Mouse (Mus musculus) G1E (cell line): ENCODE data around the gene Pappa. TPM values are rescaled to one million over a fixed set of nuclear protein-coding genes. Genes with fewer than 3 reads are reported as not detected.

Experiments
- ATAC-seq: 2 replicates; pipeline ENCODE4 v1.8.0; 2016; ENCODE audit warnings: mild to moderate bottlenecking; ENCODE audit not compliant: insufficient number of reproducible peaks, poor library complexity, low FRiP score, severe bottlenecking; ENCODE audit errors: extremely low read depth
- DNase-seq: peaks from one replicate; pipeline ENCODE4 v3.0.0; 2012; ENCODE audit warnings: low spot score
- H3K27me3 ChIP-seq: 2 replicates; pipeline ENCODE4 v1.6.1; 2012; ENCODE audit warnings: mild to moderate bottlenecking, low read length, inconsistent platforms; ENCODE audit not compliant: insufficient read depth
- H3K36me3 ChIP-seq: replicated peaks from 2 replicates; pipeline ENCODE3; 2012; ENCODE audit warnings: mild to moderate bottlenecking, inconsistent platforms
- H3K4me1 ChIP-seq: 2 replicates; pipeline ENCODE4 v1.6.1; 2012; ENCODE audit warnings: low read depth, low read length, inconsistent platforms, mixed read lengths; ENCODE audit not compliant: insufficient read depth
- H3K4me3 ChIP-seq: 2 replicates; pipeline ENCODE4 v1.5.1; 2012; ENCODE audit warnings: low read depth, mild to moderate bottlenecking, inconsistent platforms, low read length, moderate library complexity, mixed read lengths
- H3K9me3 ChIP-seq: replicated peaks from 2 replicates; pipeline ENCODE4 v1.6.1; 2012; ENCODE audit warnings: inconsistent platforms
- CTCF ChIP-seq: IDR thresholded peaks from 2 replicates; pipeline ENCODE4 v1.5.1; 2012; ENCODE audit warnings: low read depth, low read length, inconsistent platforms, mixed read lengths
- GATA1 ChIP-seq: IDR thresholded peaks from 2 replicates; pipeline ENCODE4 v1.6.1; 2012; ENCODE audit warnings: borderline replicate concordance, low read length, inconsistent platforms, mixed read lengths
- GATA2 ChIP-seq: IDR thresholded peaks from 2 replicates; pipeline ENCODE4 v1.6.1; 2012; ENCODE audit warnings: low read depth, low read length, inconsistent platforms, borderline replicate concordance
- POLR2AphosphoS5 ChIP-seq: IDR thresholded peaks from 2 replicates; pipeline ENCODE4 v1.6.1; 2012; ENCODE audit warnings: low read depth, low read length, inconsistent platforms; ENCODE audit not compliant: insufficient replicate concordance
- TAL1 ChIP-seq: conservative IDR thresholded peaks from 2 replicates; pipeline ENCODE4 v1.6.1; 2012; ENCODE audit warnings: low read depth, low read length, inconsistent platforms, mixed read lengths
- polyA plus RNA-seq: library from polyadenylated mRNA; stranded (reverse); fragments of >175 nt; gene quantifications from 2 replicates; pipeline ENCODE4 v1.2.3, GENCODE M21; 2012
- total RNA-seq, 2 experiments: library from RNA; stranded (forward) in 1 of 2; stranded (reverse) in 1 of 2; fragments of 200-1000 nt in 1 of 2; fragments of >200 nt in 1 of 2; fragmentation: Nextera tagmentation in 1 of 2; gene quantifications; 2 replicates each; pipeline ENCODE4 v1.2.3; 2014 to 2017

Pappa gene
- total and polyA plus RNA-seq, 3 experiments = 0.05 TPM; not detected in 2

GRCm38 (mm10) chr4:65367135-65367534 is 243.2 kb downstream of the Pappa start:
- Histone ChIP-seq H3K4me3 (no peak overlapping the region), H3K4me1 (no peaks in the 10 kb centered on the region), H3K9me3 (peaks cover 2% of the 10 kb centered on the region; the same call in 1 of the 2 replicates), H3K27me3 (no peaks in the 10 kb centered on the region), H3K36me3 (no peaks in the 10 kb centered on the region)
- ATAC-seq (no peak), DNase-seq (no peak)
- TF ChIP-seq GATA1 = no peak
- TF ChIP-seq POLR2AphosphoS5 = no peak

- Histone ChIP-seq H3K27me3 (no peaks in the 10 kb centered on the region), H3K4me3 (no peak overlapping the region), H3K4me1 (no peaks in the 10 kb centered on the region), H3K9me3 (peaks cover 6% of the 10 kb centered on the region; the same call in 1 of the 2 replicates), H3K36me3 (no peaks in the 10 kb centered on the region)
- TF ChIP-seq CTCF = no peak
- no peak for TF ChIP-seq POLR2AphosphoS5
- no peak for TF ChIP-seq GATA1
- TF ChIP-seq TAL1 = no peak
- TF ChIP-seq GATA2 = no peak
- ATAC-seq (no peak), DNase-seq (no peak)
Observed at GRCm38 (mm10) chr4:65372731-65373130, 248.8 kb downstream of the Pappa start.

- DNase-seq = no peak
Observed at GRCm38 (mm10) chr4:65373841-65374240, 249.9 kb downstream of the Pappa start.

GRCm38 (mm10) chr4:65376571-65376970 is 252.6 kb downstream of the Pappa start:
- no peak overlapping the region for H3K4me3 ChIP-seq
- no peaks in the 10 kb centered on the region for H3K27me3 ChIP-seq
- no peaks in the 10 kb centered on the region for H3K4me1 ChIP-seq
- no peak for ATAC-seq
- no peak for DNase-seq
- H3K9me3 ChIP-seq = peaks cover 10% of the 10 kb centered on the region
- no peaks in the 10 kb centered on the region for H3K36me3 ChIP-seq
- TF ChIP-seq GATA1 (no peak), POLR2AphosphoS5 (no peak), GATA2 (no peak), CTCF (no peak), TAL1 (no peak)

More at GRCm38 (mm10) chr4:65373841-65374240, 249.9 kb downstream of the Pappa start:
- TF ChIP-seq POLR2AphosphoS5 (no peak), TAL1 (no peak), GATA2 (no peak), GATA1 (no peak), CTCF (no peak)
- Histone ChIP-seq H3K27me3 (no peaks in the 10 kb centered on the region), H3K9me3 (peaks cover 6% of the 10 kb centered on the region; the same call in 1 of the 2 replicates), H3K4me1 (no peaks in the 10 kb centered on the region), H3K36me3 (no peaks in the 10 kb centered on the region), H3K4me3 (no peak overlapping the region)
- no peak for ATAC-seq

GRCm38 (mm10) chr4:65379461-65379860 is 255.5 kb downstream of the Pappa start:
- no peaks in the 10 kb centered on the region for H3K4me1 ChIP-seq
- peaks cover 9% of the 10 kb centered on the region for H3K9me3 ChIP-seq
- no peak for TF ChIP-seq TAL1
- no peak for TF ChIP-seq CTCF
- TF ChIP-seq GATA1 = no peak
- no peak for TF ChIP-seq GATA2
- no peak for TF ChIP-seq POLR2AphosphoS5
- DNase-seq (no peak), ATAC-seq (no peak)
- no peaks in the 10 kb centered on the region for H3K27me3 ChIP-seq
- H3K4me3 ChIP-seq = no peak overlapping the region
- H3K36me3 ChIP-seq = no peaks in the 10 kb centered on the region

DNA sequence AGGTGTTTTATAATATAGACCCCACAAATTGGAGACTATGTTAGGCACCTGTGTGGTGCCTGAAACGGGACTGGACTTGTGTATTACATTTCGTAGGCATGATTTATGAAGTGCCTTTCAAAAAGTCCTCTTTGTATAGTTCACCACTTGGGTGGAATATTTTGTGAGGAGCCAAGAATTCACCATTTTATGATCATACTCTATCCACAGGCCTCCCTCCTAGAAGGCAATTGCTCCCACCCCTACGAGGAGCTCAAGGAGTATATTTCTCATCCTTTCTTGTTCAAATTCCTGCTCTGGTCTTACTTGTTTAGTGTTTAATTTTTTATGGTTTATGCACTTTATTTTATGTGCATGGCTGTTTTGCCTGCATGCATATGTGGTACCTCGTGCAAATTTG is 259.1 kb downstream of the Pappa start:
- TF ChIP-seq TAL1 = no peak
- Histone ChIP-seq H3K4me1 (no peaks in the 10 kb centered on the region), H3K36me3 (no peaks in the 10 kb centered on the region), H3K27me3 (no peaks in the 10 kb centered on the region), H3K4me3 (no peak overlapping the region), H3K9me3 (peaks cover 17% of the 10 kb centered on the region)
- DNase-seq = no peak
- no peak for ATAC-seq

DNA sequence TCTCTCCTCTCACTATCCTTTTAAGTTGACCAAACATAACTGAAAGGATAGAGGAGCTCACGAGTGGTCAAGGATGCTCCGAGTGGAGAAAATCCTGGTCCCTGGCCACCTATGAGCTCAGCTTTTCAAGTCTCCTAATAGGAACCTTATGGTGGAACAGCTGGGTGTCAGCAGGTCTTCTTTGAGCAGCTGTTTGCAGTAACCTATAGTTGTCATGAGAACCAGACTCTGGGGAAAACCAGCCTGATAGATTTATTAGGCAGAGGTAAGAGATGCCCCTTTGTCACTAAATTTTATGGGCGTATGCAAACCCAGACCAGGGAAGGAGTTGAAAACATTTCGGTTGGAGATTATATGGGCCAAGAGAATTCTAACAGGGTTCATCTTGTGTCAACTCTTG is 267.0 kb downstream of the Pappa start:
- ATAC-seq (no peak), DNase-seq (no peak)
- no peak for TF ChIP-seq CTCF
- TF ChIP-seq GATA2 = no peak
- TF ChIP-seq TAL1 = no peak
- TF ChIP-seq POLR2AphosphoS5 = no peak
- TF ChIP-seq GATA1 = no peak
- Histone ChIP-seq H3K27me3 (no peaks in the 10 kb centered on the region), H3K4me3 (no peak overlapping the region), H3K4me1 (no peaks in the 10 kb centered on the region), H3K9me3 (0 out of 2 replicates have a peak, but pooled peaks cover 6% of the 10 kb centered on the region), H3K36me3 (no peaks in the 10 kb centered on the region)
